Mouse (Mus musculus): ENCODE data around the gene Nt5dc2. TPM values are rescaled to one million over a fixed set of nuclear protein-coding genes. Genes with fewer than 3 reads are reported as not detected.
A peak's percentile ranks its signal among the peaks of the same experiment; 100 is the strongest.

The Nt5dc2 gene
- polyA plus RNA-seq, 1 experiment from 2014 or later = 371 TPM

GRCm38 (mm10) chr14:31161191-31161590, 30.3 kb downstream of the Nt5dc2 start:
- no peak overlapping the region for H3K4me2 ChIP-seq (ENCODE audit: low read depth, low read length)
- H3K9me3 ChIP-seq (ENCODE audit: control insufficient read depth, low read length) = no peaks in the 10 kb centered on the region
- no peak overlapping the region for H3K27ac ChIP-seq (replicated peaks; ENCODE audit: low read depth, low read length)
- H3K4me1 ChIP-seq (ENCODE audit: control insufficient read depth, insufficient read depth, low read length) = 0 out of 2 replicates have a peak, but pooled peaks cover under 1% of the 10 kb centered on the region
- H3K27me3 ChIP-seq (replicated peaks; ENCODE audit: control insufficient read depth, insufficient read depth, low read length) = no peaks in the 10 kb centered on the region
- ATAC-seq (ENCODE audit: low read depth) (no peak), DNase-seq (ENCODE audit: low spot score) (no peak)
- no peak overlapping the region for H3K4me3 ChIP-seq (ENCODE audit: low read depth, low read length)
- no peaks in the 10 kb centered on the region for H3K36me3 ChIP-seq (ENCODE audit: control insufficient read depth, insufficient read depth, low read length)
- H3K9ac ChIP-seq (ENCODE audit: low read depth, low read length) = no peak overlapping the region
- 86% methylated on average over 7 of the region's 7 CpGs for WGBS

- no peak overlapping the region for H3K4me3 ChIP-seq (ENCODE audit: low read depth, low read length)
- H3K4me2 ChIP-seq (ENCODE audit: low read depth, low read length) = no peak overlapping the region
- H3K27me3 ChIP-seq (replicated peaks; ENCODE audit: control insufficient read depth, insufficient read depth, low read length) = no peaks in the 10 kb centered on the region
- 75% methylated on average over 10 of the region's 10 CpGs for WGBS
- H3K9me3 ChIP-seq (ENCODE audit: control insufficient read depth, low read length) = no peaks in the 10 kb centered on the region
- no peak overlapping the region for H3K27ac ChIP-seq (replicated peaks; ENCODE audit: low read depth, low read length)
- H3K4me1 ChIP-seq (ENCODE audit: control insufficient read depth, insufficient read depth, low read length) = peaks cover 5% of the 10 kb centered on the region; the same call in 1 of the 2 replicates
- ATAC-seq (ENCODE audit: low read depth) (no peak), DNase-seq (ENCODE audit: low spot score) (no peak)
- no peak overlapping the region for H3K9ac ChIP-seq (ENCODE audit: low read depth, low read length)
- H3K36me3 ChIP-seq (ENCODE audit: control insufficient read depth, insufficient read depth, low read length) = no peaks in the 10 kb centered on the region
These were observed 30.8 kb downstream of the Nt5dc2 start for GRCm38 (mm10) chr14:31161638-31162037.

GRCm38 (mm10) chr14:31164067-31164466, 33.2 kb downstream of the Nt5dc2 start:
- Histone ChIP-seq H3K4me3 (ENCODE audit: low read depth, low read length) (no peak overlapping the region), H3K36me3 (ENCODE audit: control insufficient read depth, insufficient read depth, low read length) (no peaks in the 10 kb centered on the region), H3K27ac (replicated peaks; ENCODE audit: low read depth, low read length) (no peak overlapping the region), H3K27me3 (replicated peaks; ENCODE audit: control insufficient read depth, insufficient read depth, low read length) (no peaks in the 10 kb centered on the region), H3K4me2 (ENCODE audit: low read depth, low read length) (no peak overlapping the region), H3K9ac (ENCODE audit: low read depth, low read length) (no peak overlapping the region), H3K4me1 (ENCODE audit: control insufficient read depth, insufficient read depth, low read length) (peaks cover 5% of the 10 kb centered on the region; the same call in 1 of the 2 replicates), H3K9me3 (ENCODE audit: control insufficient read depth, low read length) (no peaks in the 10 kb centered on the region)
- DNase-seq (ENCODE audit: low spot score) (no peak), ATAC-seq (ENCODE audit: low read depth) (no peak)
- WGBS = 80% methylated on average over 8 of the region's 8 CpGs

- Histone ChIP-seq H3K27ac (replicated peaks; ENCODE audit: low read depth, low read length) (no peak overlapping the region), H3K9me3 (ENCODE audit: control insufficient read depth, low read length) (no peaks in the 10 kb centered on the region), H3K4me1 (ENCODE audit: control insufficient read depth, insufficient read depth, low read length) (peaks cover 5% of the 10 kb centered on the region; the same call in 1 of the 2 replicates), H3K27me3 (replicated peaks; ENCODE audit: control insufficient read depth, insufficient read depth, low read length) (no peaks in the 10 kb centered on the region), H3K9ac (ENCODE audit: low read depth, low read length) (no peak overlapping the region), H3K4me3 (ENCODE audit: low read depth, low read length) (no peak overlapping the region), H3K36me3 (ENCODE audit: control insufficient read depth, insufficient read depth, low read length) (0 out of 2 replicates have a peak, but pooled peaks cover 5% of the 10 kb centered on the region), H3K4me2 (ENCODE audit: low read depth, low read length) (no peak overlapping the region)
- 48% methylated on average over 2 of the region's 2 CpGs for WGBS
- ATAC-seq (ENCODE audit: low read depth) (no peak), DNase-seq (ENCODE audit: low spot score) (no peak)
These were observed 34.2 kb downstream of the Nt5dc2 start for GRCm38 (mm10) chr14:31165010-31165409.

GRCm38 (mm10) chr14:31165458-31165857, 34.6 kb downstream of the Nt5dc2 start:
- peaks cover 9% of the 10 kb centered on the region; the same call in 1 of the 2 replicates for H3K36me3 ChIP-seq (ENCODE audit: control insufficient read depth, insufficient read depth, low read length)
- DNase-seq (ENCODE audit: low spot score) = no peak
- no peak for ATAC-seq (ENCODE audit: low read depth)
- no peak overlapping the region for H3K27ac ChIP-seq (replicated peaks; ENCODE audit: low read depth, low read length)
- H3K27me3 ChIP-seq (replicated peaks; ENCODE audit: control insufficient read depth, insufficient read depth, low read length) = no peaks in the 10 kb centered on the region
- peaks cover 5% of the 10 kb centered on the region; the same call in 1 of the 2 replicates for H3K4me1 ChIP-seq (ENCODE audit: control insufficient read depth, insufficient read depth, low read length)
- no peak overlapping the region for H3K9ac ChIP-seq (ENCODE audit: low read depth, low read length)
- 57% methylated on average over 7 of the region's 7 CpGs for WGBS
- H3K4me2 ChIP-seq (ENCODE audit: low read depth, low read length) = no peak overlapping the region
- H3K4me3 ChIP-seq (ENCODE audit: low read depth, low read length) = no peak overlapping the region
- H3K9me3 ChIP-seq (ENCODE audit: control insufficient read depth, low read length) = no peaks in the 10 kb centered on the region

GRCm38 (mm10) chr14:31165991-31166630, 35.3 kb downstream of the Nt5dc2 start:
- Histone ChIP-seq H3K9me3 (ENCODE audit: control insufficient read depth, low read length) (no peaks in the 10 kb centered on the region), H3K27me3 (replicated peaks; ENCODE audit: control insufficient read depth, insufficient read depth, low read length) (no peaks in the 10 kb centered on the region), H3K4me2 (ENCODE audit: low read depth, low read length) (peak overlapping the region; percentile 8; the same call in 1 of the 2 replicates), H3K27ac (replicated peaks; ENCODE audit: low read depth, low read length) (0 out of 2 replicates have a peak overlapping the region, but pooled peaks have one; percentile 33), H3K9ac (ENCODE audit: low read depth, low read length) (no peak overlapping the region), H3K4me3 (ENCODE audit: low read depth, low read length) (no peak overlapping the region), H3K36me3 (ENCODE audit: control insufficient read depth, insufficient read depth, low read length) (peaks cover 16% of the 10 kb centered on the region), H3K4me1 (ENCODE audit: control insufficient read depth, insufficient read depth, low read length) (peaks cover 5% of the 10 kb centered on the region; the same call in 1 of the 2 replicates)
- 55% methylated on average over 10 of the region's 10 CpGs for WGBS
- ATAC-seq (ENCODE audit: low read depth) = no peak
- DNase-seq (ENCODE audit: low spot score) = peak; percentile 26

GRCm38 (mm10) chr14:31166827-31167226, 36.0 kb downstream of the Nt5dc2 start:
- Histone ChIP-seq H3K27ac (replicated peaks; ENCODE audit: low read depth, low read length) (peak overlapping the region; percentile 33; the same call in 1 of the 2 replicates), H3K4me2 (ENCODE audit: low read depth, low read length) (peak overlapping the region; percentile 23; the same call in 1 of the 2 replicates), H3K36me3 (ENCODE audit: control insufficient read depth, insufficient read depth, low read length) (peaks cover 23% of the 10 kb centered on the region), H3K9me3 (ENCODE audit: control insufficient read depth, low read length) (no peaks in the 10 kb centered on the region), H3K4me3 (ENCODE audit: low read depth, low read length) (peak overlapping the region; percentile 10; the same call in 1 of the 2 replicates), H3K9ac (ENCODE audit: low read depth, low read length) (0 out of 2 replicates have a peak overlapping the region, but pooled peaks have one; percentile 2), H3K27me3 (replicated peaks; ENCODE audit: control insufficient read depth, insufficient read depth, low read length) (no peaks in the 10 kb centered on the region), H3K4me1 (ENCODE audit: control insufficient read depth, insufficient read depth, low read length) (peaks cover 5% of the 10 kb centered on the region; the same call in 1 of the 2 replicates)
- ATAC-seq (ENCODE audit: low read depth) = no peak
- no peak for DNase-seq (ENCODE audit: low spot score)
- 56% methylated on average over 9 of the region's 9 CpGs for WGBS

- H3K9me3 ChIP-seq (ENCODE audit: control insufficient read depth, low read length) = no peaks in the 10 kb centered on the region
- H3K4me1 ChIP-seq (ENCODE audit: control insufficient read depth, insufficient read depth, low read length) = peaks cover 5% of the 10 kb centered on the region; the same call in 1 of the 2 replicates
- WGBS = 41% methylated on average over 10 of the region's 10 CpGs
- peak within 1 kb of the TSS; percentile 11; the same call in 1 of the 2 replicates for H3K27ac ChIP-seq (replicated peaks; ENCODE audit: low read depth, low read length)
- H3K27me3 ChIP-seq (replicated peaks; ENCODE audit: control insufficient read depth, insufficient read depth, low read length) = no peaks in the 10 kb centered on the region
- peak within 1 kb of the TSS; percentile 10 for H3K4me3 ChIP-seq (ENCODE audit: low read depth, low read length)
- peak within 1 kb of the TSS; percentile 26; the same call in 1 of the 2 replicates for H3K9ac ChIP-seq (ENCODE audit: low read depth, low read length)
- H3K4me2 ChIP-seq (ENCODE audit: low read depth, low read length) = peak within 1 kb of the TSS; percentile 23; the same call in 1 of the 2 replicates
- ATAC-seq (ENCODE audit: low read depth) (no peak), DNase-seq (ENCODE audit: low spot score) (no peak)
- peaks cover 39% of the 10 kb centered on the region for H3K36me3 ChIP-seq (ENCODE audit: control insufficient read depth, insufficient read depth, low read length)
These were observed 37.6 kb downstream of the Nt5dc2 start, which contains the start of gene Stab1 for GRCm38 (mm10) chr14:31168425-31168824. Gene Stab1, minus strand, starts transcription at chr14:31168641.
